In the genomic region with DNA sequence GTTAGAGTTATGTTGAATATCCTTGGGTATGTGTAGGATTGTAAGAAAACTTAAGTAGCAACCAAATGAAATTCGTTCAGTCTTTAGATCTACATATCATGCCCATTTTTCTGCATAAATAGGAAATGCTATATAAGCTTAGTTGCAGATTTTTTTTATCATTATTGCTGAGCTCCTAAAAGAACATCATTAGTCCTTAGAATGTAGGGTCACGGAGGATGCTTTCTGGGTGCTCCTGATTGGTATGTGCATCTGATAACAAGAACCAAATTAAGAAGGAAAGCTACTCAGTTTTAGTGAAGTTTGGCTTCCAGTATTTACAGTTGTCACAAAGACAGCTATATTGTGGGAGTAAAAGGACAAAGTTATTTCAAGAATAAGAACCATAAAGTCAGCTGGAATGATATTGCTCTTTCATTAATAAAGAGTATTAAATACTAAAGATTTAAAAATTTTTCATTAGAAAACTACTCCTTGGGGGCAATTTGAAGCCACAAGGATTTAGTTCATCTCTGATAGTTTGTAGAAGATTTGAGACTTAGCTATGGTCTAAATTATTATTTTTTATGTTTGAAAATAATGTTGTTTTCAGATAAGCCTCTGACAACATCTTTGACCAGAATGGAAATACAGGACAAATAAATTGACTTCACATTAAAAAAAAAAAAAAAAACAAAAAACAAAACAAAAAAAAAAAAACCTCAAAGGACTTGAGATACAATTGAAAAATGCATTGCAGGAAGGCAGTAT, we compare ENCODE assay signal across 19 mouse cellular contexts.
DNase-seq lines count a peak whose midpoint lies in the region; ATAC-seq lines count a peak whose summit lies in the region.
"Had no signal": no experiment of that assay in that cellular context is flagged by ENCODE, and none has a peak within 500 bp of the region (broad histone marks: within the 10 kb centered on the region; RNA-seq: fewer than 3 reads in every experiment).

No protein-coding gene starts in this region.

- WGBS in forebrain, embryonic 11.5 days: 91% methylated on average over 2 of the region's 2 CpGs

- DNase-seq in 3T3-L1 (ENCODE audit: low read depth, low spot score): peak; percentile 72
- peak; percentile 3 for DNase-seq in c-Kit-positive CD71-positive TER-119-positive erythroid progenitor cells, embryonic 14.5 days (ENCODE audit: low spot score)
- DNase-seq in hindlimb bud, embryonic 11.5 days (ENCODE audit: extremely low spot score, low read depth, low spot score): peak; percentile 24
- DNase-seq in kidney, adult 8-10 months: no peak
- DNase-seq in forebrain, embryonic 11.5 days (ENCODE audit: low spot score): no peak
- DNase-seq: adrenal gland, adult 8-10 months; adrenal gland, postnatal 14 days; adrenal gland, postnatal 36 days; cerebellum, adult 11 months; cerebellum, adult 18-20 months; cerebellum, adult 8-10 months; cerebellum, adult 9-11 months; cerebellum, postnatal 14 days; cerebellum, postnatal 36 days had no signal

- ATAC-seq in forebrain, embryonic 11.5 days (replicated peaks; ENCODE audit: low FRiP score): no peak
- ATAC-seq: forebrain, embryonic 14.5 days; forebrain, embryonic 16.5 days had no signal

- H3K4me2 ChIP-seq in forebrain, embryonic 11.5 days (ENCODE audit: low read depth, low read length, severe bottlenecking): no peak overlapping the region
- H3K4me2 ChIP-seq: embryonic facial prominence, embryonic 12.5 days; forebrain, embryonic 12.5 days had no signal

- H3K27ac ChIP-seq in forebrain, embryonic 11.5 days (ENCODE audit: low read depth, low read length): no peak overlapping the region
- H3K27ac ChIP-seq: embryonic facial prominence, embryonic 10.5 days; embryonic facial prominence, embryonic 12.5 days; forebrain, embryonic 12.5 days had no signal

- no peaks in the 10 kb centered on the region for H3K27me3 ChIP-seq in forebrain, embryonic 11.5 days (ENCODE audit: control insufficient read depth, insufficient read depth, low read length)
- H3K27me3 ChIP-seq: embryonic facial prominence, embryonic 12.5 days; forebrain, embryonic 12.5 days had no signal

- H3K9me3 ChIP-seq in forebrain, embryonic 11.5 days (ENCODE audit: control insufficient read depth, low read length): no peaks in the 10 kb centered on the region
- H3K9me3 ChIP-seq: embryonic facial prominence, embryonic 10.5 days; embryonic facial prominence, embryonic 12.5 days; forebrain, embryonic 12.5 days had no signal

- H3K36me3 ChIP-seq in forebrain, embryonic 11.5 days (ENCODE audit: control insufficient read depth, insufficient read depth, low read length): no peaks in the 10 kb centered on the region
- H3K36me3 ChIP-seq: embryonic facial prominence, embryonic 10.5 days; embryonic facial prominence, embryonic 12.5 days; forebrain, embryonic 12.5 days had no signal

- no peak overlapping the region for H3K4me3 ChIP-seq in forebrain, embryonic 11.5 days (ENCODE audit: low read depth, low read length)
- H3K4me3 ChIP-seq: embryonic facial prominence, embryonic 10.5 days; embryonic facial prominence, embryonic 12.5 days; forebrain, embryonic 12.5 days had no signal

- H3K4me1 ChIP-seq in forebrain, embryonic 11.5 days (replicated peaks; ENCODE audit: control insufficient read depth, insufficient read depth, low read length): no peaks in the 10 kb centered on the region
- H3K4me1 ChIP-seq: embryonic facial prominence, embryonic 10.5 days; embryonic facial prominence, embryonic 12.5 days; forebrain, embryonic 12.5 days had no signal

- no peak overlapping the region for H3K9ac ChIP-seq in forebrain, embryonic 11.5 days (ENCODE audit: low read length)
- H3K9ac ChIP-seq: embryonic facial prominence, embryonic 12.5 days; forebrain, embryonic 12.5 days had no signal

Comparison
In these comparisons a context has a peak if more than half of its experiments do, and no peak if none do; other contexts are left out.
1. DNase-seq: peak in 3T3-L1 (single experiment), c-Kit-positive CD71-positive TER-119-positive erythroid progenitor cells, embryonic 14.5 days (single experiment) and hindlimb bud, embryonic 11.5 days (single experiment); none in kidney, adult 8-10 months (0 of 2) and forebrain, embryonic 11.5 days (single experiment).